Mouse (Mus musculus) megakaryocyte, embryonic 14.5 days (primary cell): ENCODE results near the gene Tarbp2. TPM values are rescaled to one million over a fixed set of nuclear protein-coding genes. Genes with fewer than 3 reads are reported as not detected.
A peak's percentile ranks its signal among the peaks of the same experiment; 100 is the strongest.

ENCODE experiments used
- H3K27me3 ChIP-seq: replicated peaks from 2 replicates; pipeline ENCODE3; 2012; ENCODE audit warnings: inconsistent platforms
- H3K36me3 ChIP-seq: replicated peaks from 2 replicates; pipeline ENCODE3; 2012; ENCODE audit warnings: low read length, inconsistent platforms, mixed read lengths
- H3K4me1 ChIP-seq: 2 replicates; pipeline ENCODE4 v1.6.1; 2012; ENCODE audit warnings: inconsistent platforms
- H3K4me3 ChIP-seq: replicated peaks from 2 replicates; pipeline ENCODE3; 2012; ENCODE audit warnings: moderate library complexity, mild to moderate bottlenecking, inconsistent platforms
- H3K9me3 ChIP-seq: 2 replicates; pipeline ENCODE4 v1.6.1; 2012; ENCODE audit warnings: inconsistent platforms
- FLI1 ChIP-seq: IDR thresholded peaks from 2 replicates; pipeline ENCODE4 v1.6.1; 2012; ENCODE audit warnings: low read length, inconsistent platforms, mixed read lengths
- GATA1 ChIP-seq: IDR thresholded peaks from 3 replicates; pipeline ENCODE4 v1.6.1; 2012; ENCODE audit warnings: mixed read lengths, low read length, inconsistent platforms, borderline replicate concordance
- polyA plus RNA-seq: library from polyadenylated mRNA; stranded (reverse); fragments of >175 nt; gene quantifications from 2 replicates; pipeline ENCODE4 v1.2.3, GENCODE M21; 2012; ENCODE audit warnings: low replicate concordance; ENCODE audit not compliant: insufficient read depth

Tarbp2 gene
- 46.9 and 64.7 TPM in 2 replicates for polyA plus RNA-seq

DNA sequence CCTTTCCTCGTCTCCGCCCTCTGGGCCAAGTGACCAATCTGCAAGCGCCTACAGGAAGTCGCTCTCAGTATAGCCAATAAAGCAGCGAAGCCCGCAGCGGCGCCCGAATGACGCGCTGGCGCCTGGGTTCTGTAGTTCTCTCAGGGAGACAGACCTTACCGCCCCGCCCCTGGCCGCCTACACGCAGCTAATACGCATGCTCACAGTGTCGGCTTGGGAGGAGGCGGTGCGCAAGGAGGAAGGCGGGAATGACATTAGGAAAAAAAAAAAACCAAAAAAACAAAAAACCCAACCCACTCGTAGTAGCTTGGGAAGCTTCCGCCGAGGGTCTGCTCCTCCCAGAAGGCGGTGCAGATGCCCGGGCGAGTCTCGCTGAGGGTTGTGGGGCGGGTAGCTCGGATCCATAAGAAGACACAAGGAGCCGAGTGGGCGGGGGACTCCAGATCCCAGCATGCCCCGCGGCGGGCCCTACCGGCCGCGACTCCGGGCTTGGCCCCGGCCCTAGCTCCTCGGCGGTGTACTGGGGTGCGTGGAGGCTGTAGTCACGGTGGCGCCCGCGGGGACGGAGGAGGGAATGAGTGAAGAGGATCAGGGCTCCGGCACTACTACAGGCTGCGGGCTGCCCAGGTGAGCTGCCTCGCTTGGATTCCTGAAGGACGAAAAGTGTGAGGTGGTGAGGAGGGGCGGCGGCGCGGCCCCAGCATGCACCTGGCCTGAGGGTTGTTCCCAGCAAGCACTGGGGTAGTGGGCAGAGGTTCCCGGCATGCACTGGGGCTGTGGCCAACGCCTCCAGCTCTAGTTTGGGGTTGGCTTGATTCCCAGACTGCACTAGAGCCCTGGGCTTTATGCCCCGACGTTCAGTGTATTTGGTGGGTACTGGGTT lies at the start of gene Tarbp2:
Gene Tarbp2 (plus strand): TSS at position 217 of the 883 bp plus-strand sequence.
- Histone ChIP-seq H3K36me3 (peaks cover 25% of the 10 kb centered on the region), H3K4me3 (peak within 1 kb of the TSS; percentile 95), H3K9me3 (no peaks in the 10 kb centered on the region), H3K4me1 (peaks cover 59% of the 10 kb centered on the region), H3K27me3 (no peaks in the 10 kb centered on the region)
- TF ChIP-seq GATA1 = no peak
- no peak for TF ChIP-seq FLI1

DNA sequence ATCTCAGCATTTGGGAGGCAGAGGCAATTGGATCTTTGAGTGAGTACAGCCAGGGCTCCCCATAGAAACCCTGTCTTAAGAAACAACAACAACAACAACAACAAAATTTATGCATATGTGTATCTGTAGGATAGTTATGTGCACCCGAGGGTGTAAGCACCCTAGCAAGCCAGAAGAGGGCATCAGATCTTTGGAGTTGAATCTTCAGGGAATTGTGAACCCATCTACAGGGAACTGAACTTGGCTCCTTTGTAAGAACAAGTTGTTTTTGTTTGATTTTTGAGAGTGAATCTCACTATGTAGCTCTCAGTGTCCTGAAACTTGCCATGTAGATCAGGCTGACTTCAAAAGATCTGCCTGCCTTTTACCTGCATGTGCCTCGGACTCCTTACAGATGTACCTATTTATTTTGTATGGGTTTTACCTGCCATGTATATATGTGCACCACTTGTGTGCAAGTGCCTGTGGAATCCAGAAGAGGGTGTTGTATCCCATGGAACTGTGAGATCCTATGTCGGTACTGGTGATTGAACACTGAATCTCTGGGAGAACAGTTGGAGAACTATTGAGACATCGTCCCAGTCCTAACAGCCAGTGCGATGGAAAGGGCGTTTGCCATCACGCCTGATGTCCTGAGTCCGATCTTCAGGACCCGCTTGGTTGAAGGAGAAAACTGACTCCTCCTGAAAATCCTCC lies 49.2 kb upstream of the Tarbp2 start:
- peaks cover 63% of the 10 kb centered on the region for H3K36me3 ChIP-seq
- H3K9me3 ChIP-seq = no peaks in the 10 kb centered on the region
- H3K4me1 ChIP-seq = peaks cover 38% of the 10 kb centered on the region
- TF ChIP-seq FLI1 (no peak), GATA1 (no peak)
- no peak overlapping the region for H3K4me3 ChIP-seq
- H3K27me3 ChIP-seq = no peaks in the 10 kb centered on the region

DNA sequence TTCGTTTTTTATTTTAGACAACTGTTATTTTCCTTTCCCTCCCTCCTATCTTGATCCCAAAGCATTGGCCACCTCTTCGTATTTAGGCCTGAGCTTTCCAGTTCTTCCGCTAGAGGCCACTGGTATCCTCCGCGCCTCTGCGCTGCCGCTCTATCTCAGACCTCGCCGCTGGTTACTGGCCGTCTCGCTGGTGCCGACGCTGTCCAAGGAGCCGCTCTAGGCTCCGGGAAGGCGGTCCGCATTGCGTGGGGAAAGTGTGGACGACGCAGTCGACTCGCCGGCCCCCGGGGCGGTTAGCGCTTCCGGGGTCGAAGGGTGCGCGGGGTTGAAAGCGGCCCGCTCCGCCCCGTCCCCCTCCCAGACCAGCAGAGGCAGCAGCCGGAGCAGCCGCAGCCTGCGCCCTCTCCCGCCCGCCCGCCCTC lies 47.8 kb upstream of the Tarbp2 start, which contains the start of gene Pcbp2:
Gene Pcbp2 (plus strand): TSS at position 357 of the 422 bp plus-strand sequence.
- Histone ChIP-seq H3K4me1 (peaks cover 26% of the 10 kb centered on the region), H3K27me3 (no peaks in the 10 kb centered on the region), H3K4me3 (peak within 1 kb of the TSS; percentile 95), H3K9me3 (no peaks in the 10 kb centered on the region), H3K36me3 (peaks cover 66% of the 10 kb centered on the region)
- no peak for TF ChIP-seq FLI1
- TF ChIP-seq GATA1 = no peak

DNA sequence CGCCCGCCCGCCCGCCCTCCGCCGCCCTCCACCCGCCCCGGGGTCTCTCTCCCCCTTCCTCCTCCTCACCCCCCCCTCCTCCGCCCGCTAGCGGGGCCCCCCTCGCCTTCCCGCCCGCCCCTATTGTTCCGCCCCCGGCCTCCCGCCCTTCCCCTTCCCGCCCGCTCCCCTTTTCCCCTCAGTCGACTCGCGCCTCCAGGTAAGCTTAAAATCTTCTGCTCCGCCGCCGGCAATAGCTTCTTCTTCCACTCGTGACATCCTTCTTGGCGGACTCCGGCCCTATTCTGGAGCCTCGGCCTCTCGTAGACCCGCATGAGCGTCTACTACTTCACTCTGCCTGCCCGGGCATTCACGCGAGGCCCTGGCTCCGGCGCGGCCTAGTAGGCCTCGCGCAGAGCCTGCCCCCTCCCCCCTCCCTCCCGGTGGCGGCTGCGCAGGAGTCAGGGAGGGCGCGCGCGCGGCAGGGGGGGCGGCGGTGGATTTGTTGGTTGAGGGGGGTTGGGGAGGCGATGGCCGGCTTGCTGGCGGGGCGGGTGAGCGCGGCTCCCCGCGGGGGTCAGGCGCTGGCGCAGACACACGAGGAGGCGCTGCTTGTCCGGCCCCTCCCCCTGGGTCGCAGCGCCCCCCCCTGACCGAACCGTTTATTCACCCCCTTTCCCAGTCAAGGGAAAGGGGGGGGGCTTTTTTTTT lies 47.2 kb upstream of the Tarbp2 start:
- no peak for TF ChIP-seq GATA1
- TF ChIP-seq FLI1 = no peak
- Histone ChIP-seq H3K27me3 (no peaks in the 10 kb centered on the region), H3K9me3 (no peaks in the 10 kb centered on the region), H3K36me3 (peaks cover 66% of the 10 kb centered on the region), H3K4me1 (peaks cover 21% of the 10 kb centered on the region), H3K4me3 (peak overlapping the region; percentile 95)

DNA sequence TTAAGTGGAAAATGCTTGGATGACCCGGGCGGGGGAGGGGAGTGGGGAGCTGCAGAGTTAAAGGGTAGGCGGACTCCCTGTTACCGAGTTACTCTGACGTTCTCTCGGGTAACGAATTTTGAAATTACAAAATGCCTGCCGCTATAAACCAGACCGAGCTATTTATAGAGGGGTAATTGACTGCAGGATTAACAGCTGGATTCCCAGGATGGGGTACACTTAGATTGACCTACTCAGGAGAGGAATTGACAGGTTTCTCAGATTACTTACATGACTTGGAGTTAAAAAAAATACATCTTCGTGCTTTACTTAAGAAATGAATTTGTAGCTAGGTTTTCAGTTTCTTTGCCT lies 46.7 kb upstream of the Tarbp2 start:
- H3K4me1 ChIP-seq = peaks cover 20% of the 10 kb centered on the region
- no peaks in the 10 kb centered on the region for H3K27me3 ChIP-seq
- peaks cover 66% of the 10 kb centered on the region for H3K36me3 ChIP-seq
- no peaks in the 10 kb centered on the region for H3K9me3 ChIP-seq
- H3K4me3 ChIP-seq = peak overlapping the region; percentile 95
- no peak for TF ChIP-seq FLI1
- TF ChIP-seq GATA1 = no peak

DNA sequence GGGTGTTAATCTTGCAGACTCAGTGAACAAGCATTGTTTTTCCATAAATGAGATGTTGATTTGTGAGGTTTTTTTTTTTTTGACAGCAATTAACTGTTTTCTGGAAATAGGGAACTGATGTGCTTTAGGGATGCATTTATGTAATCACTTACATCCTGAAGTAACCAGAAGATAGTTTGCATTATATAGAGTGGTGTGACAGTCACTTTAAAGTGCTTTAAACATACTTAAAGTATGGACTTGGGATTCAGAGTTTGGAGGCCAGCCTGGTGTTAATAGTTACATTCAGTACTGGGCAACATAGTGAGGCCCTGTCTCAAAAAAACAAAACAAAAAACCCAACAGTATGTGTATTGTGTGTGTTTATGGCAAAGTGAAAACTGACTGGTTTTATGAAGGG lies 46.3 kb upstream of the Tarbp2 start:
- H3K4me3 ChIP-seq = peak overlapping the region; percentile 95
- no peaks in the 10 kb centered on the region for H3K9me3 ChIP-seq
- H3K36me3 ChIP-seq = peaks cover 66% of the 10 kb centered on the region
- H3K4me1 ChIP-seq = peaks cover 20% of the 10 kb centered on the region
- no peaks in the 10 kb centered on the region for H3K27me3 ChIP-seq
- TF ChIP-seq FLI1 (no peak), GATA1 (no peak)

DNA sequence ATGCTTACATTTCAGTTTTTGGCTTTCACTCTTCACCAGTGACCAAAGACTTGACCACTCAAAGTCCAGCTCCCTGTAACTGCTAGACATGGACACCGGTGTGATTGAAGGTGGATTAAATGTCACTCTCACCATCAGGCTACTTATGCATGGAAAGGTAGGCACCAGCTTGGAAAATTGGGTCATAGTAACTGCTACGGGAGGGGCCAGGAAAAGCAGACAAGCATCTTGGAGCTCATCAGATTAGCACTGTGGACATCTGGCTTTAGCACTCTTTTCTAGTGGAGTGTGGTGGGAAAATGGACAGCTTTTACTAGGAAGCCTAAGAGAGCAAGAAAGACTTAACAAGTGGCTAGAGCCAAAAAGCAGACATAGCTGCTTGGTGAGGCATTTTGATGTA lies 44.7 kb upstream of the Tarbp2 start:
- no peak for TF ChIP-seq FLI1
- TF ChIP-seq GATA1 = no peak
- Histone ChIP-seq H3K4me3 (no peak overlapping the region), H3K9me3 (no peaks in the 10 kb centered on the region), H3K4me1 (peaks cover 20% of the 10 kb centered on the region), H3K36me3 (peaks cover 66% of the 10 kb centered on the region), H3K27me3 (no peaks in the 10 kb centered on the region)

DNA sequence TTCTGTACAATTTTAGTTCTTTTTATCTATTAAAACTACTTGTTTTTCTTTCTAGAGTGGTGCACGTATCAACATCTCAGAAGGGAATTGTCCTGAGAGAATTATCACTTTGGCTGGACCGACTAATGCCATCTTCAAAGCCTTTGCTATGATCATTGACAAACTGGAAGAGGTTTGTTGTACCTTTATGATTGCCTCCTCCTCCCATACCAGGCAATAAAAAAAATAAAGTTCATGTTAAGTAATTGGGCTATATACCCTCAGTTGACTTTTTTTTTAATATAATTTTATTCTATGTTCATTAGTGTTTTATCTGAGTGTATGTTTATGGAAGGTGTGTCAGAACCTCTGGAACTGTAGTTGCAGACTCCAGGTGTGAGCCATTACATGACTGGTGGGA lies 43.5 kb upstream of the Tarbp2 start:
- Histone ChIP-seq H3K27me3 (no peaks in the 10 kb centered on the region), H3K9me3 (no peaks in the 10 kb centered on the region), H3K36me3 (peaks cover 65% of the 10 kb centered on the region), H3K4me3 (no peak overlapping the region), H3K4me1 (peaks cover 18% of the 10 kb centered on the region)
- no peak for TF ChIP-seq FLI1
- TF ChIP-seq GATA1 = no peak

DNA sequence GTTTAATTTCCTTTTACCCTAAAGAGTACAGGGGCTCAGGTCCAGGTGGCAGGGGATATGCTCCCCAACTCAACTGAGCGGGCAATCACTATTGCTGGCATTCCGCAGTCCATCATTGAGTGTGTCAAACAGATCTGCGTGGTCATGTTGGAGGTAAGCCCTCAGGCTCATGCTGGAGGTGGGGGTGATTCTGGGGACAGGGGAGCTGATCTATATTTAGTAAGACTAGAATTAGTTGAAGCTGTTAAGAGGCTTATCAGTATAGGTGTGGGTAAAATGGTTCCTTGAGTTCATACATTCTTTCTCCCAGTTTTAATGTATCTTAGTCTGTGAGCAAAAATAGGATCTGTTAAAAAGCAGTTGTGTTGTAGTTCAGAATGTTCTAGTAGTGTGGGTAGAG lies 34.9 kb upstream of the Tarbp2 start:
- Histone ChIP-seq H3K27me3 (no peaks in the 10 kb centered on the region), H3K9me3 (no peaks in the 10 kb centered on the region), H3K4me3 (no peak overlapping the region), H3K36me3 (peaks cover 94% of the 10 kb centered on the region), H3K4me1 (peaks cover 16% of the 10 kb centered on the region)
- no peak for TF ChIP-seq FLI1
- TF ChIP-seq GATA1 = no peak

DNA sequence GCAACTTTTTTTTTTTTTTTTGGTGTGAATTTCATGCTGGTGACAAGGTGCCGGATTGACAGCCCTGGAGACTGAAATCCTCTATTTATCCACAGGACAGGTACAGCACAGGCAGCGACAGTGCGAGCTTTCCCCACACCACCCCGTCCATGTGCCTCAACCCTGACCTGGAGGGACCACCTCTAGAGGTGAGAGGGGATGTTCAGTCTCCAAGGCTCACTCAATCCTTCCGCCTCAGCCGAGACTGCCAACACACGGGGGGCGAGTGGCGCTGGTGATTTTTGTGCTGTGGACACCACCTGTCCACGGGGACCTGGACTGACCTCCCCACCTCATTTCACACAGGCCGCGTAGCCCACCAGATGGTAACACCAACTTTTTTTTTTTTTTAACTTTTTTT lies 32.1 kb upstream of the Tarbp2 start:
- no peak overlapping the region for H3K4me3 ChIP-seq
- H3K36me3 ChIP-seq = peaks cover 98% of the 10 kb centered on the region
- H3K9me3 ChIP-seq = no peaks in the 10 kb centered on the region
- H3K27me3 ChIP-seq = no peaks in the 10 kb centered on the region
- TF ChIP-seq FLI1 = no peak
- TF ChIP-seq GATA1 = no peak
- peaks cover 16% of the 10 kb centered on the region for H3K4me1 ChIP-seq
